ENCODE assay signal across 28 mouse cellular contexts in genomic region chr2:34827591-34827990, GRCm38 (mm10). TPM values are rescaled to one million over a fixed set of nuclear protein-coding genes. Genes with fewer than 3 reads are reported as not detected.
DNase-seq lines count a peak whose midpoint lies in the region; ATAC-seq and TF ChIP-seq lines count a peak whose summit lies in the region.
"Had no signal": no experiment of that assay in that cellular context is flagged by ENCODE, and none has a peak within 500 bp of the region (broad histone marks: within the 10 kb centered on the region; RNA-seq: fewer than 3 reads in every experiment).

No protein-coding gene starts in this region.

- H3K27me3 ChIP-seq in liver, adult 2 months (ENCODE audit: control insufficient read depth, insufficient read depth, low read length): no peaks in the 10 kb centered on the region
- 0 out of 2 replicates have a peak, but pooled peaks cover 3% of the 10 kb centered on the region for H3K27me3 ChIP-seq in liver, embryonic 12.5 days (replicated peaks)
- H3K27me3 ChIP-seq in liver, postnatal 0 days (ENCODE audit: insufficient read depth, low read length): no peaks in the 10 kb centered on the region
- H3K27me3 ChIP-seq: embryonic facial prominence, embryonic 15.5 days had no signal

- no peak for TF ChIP-seq CTCF in liver, adult 2 months (IDR thresholded peaks at IDR 0.05; ENCODE audit: low read depth, low read length)
- no peak for TF ChIP-seq CTCF in liver, postnatal 0 days (IDR thresholded peaks at IDR 0.05; ENCODE audit: low read depth)

- 40% methylated on average over 4 of the region's 4 CpGs for WGBS in liver, adult 2 months
- WGBS in liver, embryonic 12.5 days (ENCODE audit: insufficient replicate concordance): 76% methylated on average over 4 of the region's 4 CpGs
- WGBS in liver, postnatal 0 days (ENCODE audit: insufficient replicate concordance): 76% methylated on average over 4 of the region's 4 CpGs

- peaks cover 8% of the 10 kb centered on the region for H3K79me2 ChIP-seq in liver, adult 2 months (ENCODE audit: control insufficient read depth, insufficient read depth, low read length)

- no peak overlapping the region for H3K4me3 ChIP-seq in liver, adult 2 months (ENCODE audit: insufficient read depth, low read depth, low read length)
- H3K4me3 ChIP-seq in liver, embryonic 12.5 days: no peak overlapping the region
- no peak overlapping the region for H3K4me3 ChIP-seq in liver, postnatal 0 days (ENCODE audit: low read depth, low read length)
- H3K4me3 ChIP-seq: embryonic facial prominence, embryonic 15.5 days; erythroblast, embryonic 14.5 days; heart, embryonic 13.5 days had no signal

- peaks cover 14% of the 10 kb centered on the region for H3K4me1 ChIP-seq in liver, adult 2 months (ENCODE audit: control insufficient read depth, insufficient read depth, low read length)
- peaks cover 34% of the 10 kb centered on the region for H3K4me1 ChIP-seq in liver, embryonic 12.5 days
- H3K4me1 ChIP-seq in liver, postnatal 0 days (ENCODE audit: insufficient read depth): peaks cover 20% of the 10 kb centered on the region

- H3K36me3 ChIP-seq in liver, adult 2 months (ENCODE audit: control insufficient read depth, insufficient read depth, low read length): peaks cover under 1% of the 10 kb centered on the region; the same call in 1 of the 2 replicates
- peaks cover 12% of the 10 kb centered on the region for H3K36me3 ChIP-seq in liver, embryonic 12.5 days
- H3K36me3 ChIP-seq in liver, postnatal 0 days (replicated peaks; ENCODE audit: insufficient read depth, low read length): peaks cover 2% of the 10 kb centered on the region

- TF ChIP-seq POLR2A in liver, adult 2 months (IDR thresholded peaks at IDR 0.05; ENCODE audit: extremely low read depth, insufficient read depth, low read length): no peak

- peak; percentile 13 for DNase-seq in adrenal gland, postnatal 10 days
- no peak for DNase-seq in adrenal gland, postnatal 4 days (ENCODE audit: low spot score in 2 of 2)
- peak; percentile 62 for DNase-seq in liver, adult 2 months (ENCODE audit: extremely low read depth, low read depth, low spot score)
- DNase-seq in liver: no peak
- DNase-seq in liver, postnatal 0 days: no peak
- no peak for DNase-seq in cerebellum, adult 11-12 months
- no peak for DNase-seq in gastrocnemius, postnatal 14 days
- DNase-seq: cerebellum, adult 8-10 months; cerebellum, postnatal 14 days; embryo, embryonic 11 days; gastrocnemius, postnatal 10 days; heart, postnatal 36 days had no signal

- TF ChIP-seq EP300 in liver, postnatal 0 days (IDR thresholded peaks at IDR 0.05; ENCODE audit: low read depth): no peak

- H3K9ac ChIP-seq in liver, adult 2 months (ENCODE audit: low read depth, low read length): peak overlapping the region; percentile 53; the same call in 1 of the 2 replicates
- no peak overlapping the region for H3K9ac ChIP-seq in liver, embryonic 12.5 days
- H3K9ac ChIP-seq in liver, postnatal 0 days (replicated peaks): no peak overlapping the region
- H3K9ac ChIP-seq: embryonic facial prominence, embryonic 15.5 days; heart, embryonic 13.5 days had no signal

- intact Hi-C loops in gastrocnemius, postnatal 14 days (cut with DNase I; ENCODE audit: low total_unique reads): no loop called here

- ATAC-seq in liver, embryonic 12.5 days: no peak
- no peak for ATAC-seq in liver, postnatal 0 days
- ATAC-seq: forebrain, embryonic 14.5 days; hindbrain, embryonic 16.5 days; inflammation-experienced regulatory T-cells, adult 6 months had no signal

- peak overlapping the region; percentile 94 for H3K27ac ChIP-seq in liver, adult 2 months (replicated peaks; ENCODE audit: insufficient read depth, low read depth, low read length)
- peak overlapping the region; percentile 48 for H3K27ac ChIP-seq in liver, embryonic 12.5 days
- peak overlapping the region; percentile 92 for H3K27ac ChIP-seq in liver, postnatal 0 days (ENCODE audit: low read depth)
- H3K27ac ChIP-seq: embryonic facial prominence, embryonic 15.5 days; forebrain, embryonic 10.5 days; heart, embryonic 13.5 days had no signal

- no peaks in the 10 kb centered on the region for H3K9me3 ChIP-seq in liver, embryonic 12.5 days (replicated peaks)
- H3K9me3 ChIP-seq in liver, postnatal 0 days (ENCODE audit: low read length): no peaks in the 10 kb centered on the region
- H3K9me3 ChIP-seq: embryonic facial prominence, embryonic 15.5 days had no signal

- 0 out of 2 replicates have a peak overlapping the region, but pooled peaks have one; percentile 10 for H3K4me2 ChIP-seq in liver, embryonic 12.5 days
- H3K4me2 ChIP-seq in liver, postnatal 0 days (ENCODE audit: low read depth, low read length): no peak overlapping the region
- H3K4me2 ChIP-seq: embryonic facial prominence, embryonic 15.5 days had no signal

RNA-seq across cellular contexts. Expression of gene Fbxw2, which starts 1.5 kb away (rescaled TPM):
- 10 to 100 TPM; 70.6 to 71.2 TPM for total RNA-seq in adrenal gland, postnatal 10 days (2021)
- 10 to 100 TPM; 70.4 to 77.6 TPM for total RNA-seq in adrenal gland, postnatal 4 days (2021)
- total RNA-seq in liver, adult 2 months (2014; rRNA removed): 49.9 and 51.9 TPM in 2 replicates
- 24.2 and 28.1 TPM in 2 replicates for polyA plus RNA-seq in liver, adult 2 months (2012; rRNA removed)
- polyA plus RNA-seq in liver, embryonic 12.5 days (2016; fragmentation: Nextera tagmentation; extraction: Ambion mirVana): 68.6 and 71.9 TPM in 2 replicates
- 36.1 and 38.3 TPM in 2 replicates for polyA plus RNA-seq in liver, postnatal 0 days (2015; fragmentation: Nextera tagmentation; extraction: Ambion mirVana)
- 10 to 100 TPM; 43.5 to 48.3 TPM for total RNA-seq in gastrocnemius, postnatal 14 days (2021)

RNA-seq across cellular contexts. Expression of gene Gm34653, which starts 5.2 kb away (rescaled TPM):
- total RNA-seq in adrenal gland, postnatal 10 days (2021): not detected
- under 1 TPM in 1 of 2 experiments, not detected in 1; 0.17 TPM for total RNA-seq in adrenal gland, postnatal 4 days (2021)
- total RNA-seq in liver, adult 2 months (2014; rRNA removed): 0.09 and 0.13 TPM in 2 replicates
- polyA plus RNA-seq in liver, adult 2 months (2012; rRNA removed): not detected in 2 replicates
- 0.07 TPM in 2 replicates for polyA plus RNA-seq in liver, embryonic 12.5 days (2016; fragmentation: Nextera tagmentation; extraction: Ambion mirVana)
- polyA plus RNA-seq in liver, postnatal 0 days (2015; fragmentation: Nextera tagmentation; extraction: Ambion mirVana): 0.06 TPM in 1 of 2 replicates, not detected in the other
- total RNA-seq in gastrocnemius, postnatal 14 days (2021): under 1 TPM; 0.12 to 0.18 TPM
- total RNA-seq: adrenal gland, adult 18-20 months; common myeloid progenitor, adult 5-6 weeks; gastrocnemius, postnatal 10 days; heart, adult 8-10 months; heart, postnatal 36 days had no signal
- polyA plus RNA-seq: embryonic facial prominence, embryonic 11.5 days; erythroblast, embryonic 14.5 days; forebrain, embryonic 10.5 days; forebrain, embryonic 14.5 days; frontal cortex, adult 2 months; heart, embryonic 13.5 days; heart, postnatal 0 days; hindbrain, embryonic 11.5 days; hindbrain, embryonic 16.5 days; inflammation-experienced regulatory T-cells, adult 6 months had no signal

RNA-seq across cellular contexts. Expression of gene Rabepk, which starts 27.9 kb away (rescaled TPM):
- total RNA-seq in adrenal gland, postnatal 10 days (2021): 10 to 100 TPM; 25.8 to 28.7 TPM
- 10 to 100 TPM; 29.7 to 31.4 TPM for total RNA-seq in adrenal gland, postnatal 4 days (2021)
- 12.1 and 14.8 TPM in 2 replicates for total RNA-seq in liver, adult 2 months (2014; rRNA removed)
- polyA plus RNA-seq in liver, adult 2 months (2012; rRNA removed): 12.7 and 14.7 TPM in 2 replicates
- polyA plus RNA-seq in liver, embryonic 12.5 days (2016; fragmentation: Nextera tagmentation; extraction: Ambion mirVana): 32.5 and 33.2 TPM in 2 replicates
- 17.0 and 20.4 TPM in 2 replicates for polyA plus RNA-seq in liver, postnatal 0 days (2015; fragmentation: Nextera tagmentation; extraction: Ambion mirVana)
- 10 to 100 TPM in 1 of 2 experiments, 1 to 10 TPM in 1; 7.9 to 10.1 TPM for total RNA-seq in gastrocnemius, postnatal 14 days (2021)

RNA-seq across cellular contexts. Expression of gene Cutal, which starts 46.6 kb away (rescaled TPM):
- 10 to 100 TPM in 1 of 2 experiments, 1 to 10 TPM in 1; 4.1 to 11.1 TPM for total RNA-seq in adrenal gland, postnatal 10 days (2021)
- total RNA-seq in adrenal gland, postnatal 4 days (2021): 1 to 10 TPM; 2.4 to 3.0 TPM
- 48.2 and 48.6 TPM in 2 replicates for total RNA-seq in liver, adult 2 months (2014; rRNA removed)
- 341 and 358 TPM in 2 replicates for polyA plus RNA-seq in liver, adult 2 months (2012; rRNA removed)
- polyA plus RNA-seq in liver, embryonic 12.5 days (2016; fragmentation: Nextera tagmentation; extraction: Ambion mirVana): 2.2 and 2.3 TPM in 2 replicates
- 7.2 and 8.5 TPM in 2 replicates for polyA plus RNA-seq in liver, postnatal 0 days (2015; fragmentation: Nextera tagmentation; extraction: Ambion mirVana)
- under 1 TPM; 0.29 to 0.49 TPM for total RNA-seq in gastrocnemius, postnatal 14 days (2021)
- total RNA-seq: common myeloid progenitor, adult 5-6 weeks; MEL had no signal
- polyA plus RNA-seq: embryonic facial prominence, embryonic 15.5 days; erythroblast, embryonic 14.5 days; hindbrain, embryonic 11.5 days; inflammation-experienced regulatory T-cells, adult 6 months had no signal

RNA-seq across cellular contexts. Expression of gene Psmd5, which starts 47.2 kb away (rescaled TPM):
- total RNA-seq in adrenal gland, postnatal 10 days (2021): 10 to 100 TPM; 29.7 to 38.5 TPM
- 10 to 100 TPM; 41.5 to 41.7 TPM for total RNA-seq in adrenal gland, postnatal 4 days (2021)
- total RNA-seq in liver, adult 2 months (2014; rRNA removed): 31.1 and 32.7 TPM in 2 replicates
- polyA plus RNA-seq in liver, adult 2 months (2012; rRNA removed): 15.1 and 18.1 TPM in 2 replicates
- 103 and 109 TPM in 2 replicates for polyA plus RNA-seq in liver, embryonic 12.5 days (2016; fragmentation: Nextera tagmentation; extraction: Ambion mirVana)
- 36.0 and 37.3 TPM in 2 replicates for polyA plus RNA-seq in liver, postnatal 0 days (2015; fragmentation: Nextera tagmentation; extraction: Ambion mirVana)
- 10 to 100 TPM; 13.5 to 13.8 TPM for total RNA-seq in gastrocnemius, postnatal 14 days (2021)

Comparison
In these comparisons a context has a peak if more than half of its experiments do, and no peak if none do; other contexts are left out.
1. DNase-seq: peak in adrenal gland, postnatal 10 days (single experiment) and liver, adult 2 months (single experiment); none in adrenal gland, postnatal 4 days (0 of 2), liver (single experiment), liver, postnatal 0 days (single experiment), cerebellum, adult 11-12 months (single experiment) and gastrocnemius, postnatal 14 days (single experiment).
2. Peak in every context shown above with its lines, with median percentiles within 50 percentile points of each other: H3K27ac ChIP-seq.